Mouse (Mus musculus) heart, embryonic 16.5 days (tissue): ENCODE results near the gene Gfra1. TPM values are rescaled to one million over a fixed set of nuclear protein-coding genes. Genes with fewer than 3 reads are reported as not detected.

Source experiments
- ATAC-seq: fragments of 200-750 bp; cut with Nextera tagmentation; replicated peaks from 2 replicates; pipeline ENCODE4 v1.8.0; 2017; ENCODE audit warnings: moderate number of reproducible peaks; ENCODE audit not compliant: insufficient read depth, low FRiP score; ENCODE audit errors: extremely low read depth
- H3K27ac ChIP-seq: fragments of 300-500 bp; sonication (generic); 2 replicates; pipeline ENCODE4 v1.5.1; 2014; ENCODE audit warnings: mild to moderate bottlenecking, low read length, control low read depth, moderate library complexity
- H3K27me3 ChIP-seq: fragments of 300-500 bp; sonication (generic); 2 replicates; pipeline ENCODE4 v1.6.1; 2014; ENCODE audit warnings: low read length, mixed read lengths; ENCODE audit not compliant: control insufficient read depth, insufficient read depth
- H3K36me3 ChIP-seq: fragments of 300-500 bp; sonication (generic); 2 replicates; pipeline ENCODE4 v1.6.1; 2014; ENCODE audit not compliant: control insufficient read depth, insufficient read depth
- H3K4me1 ChIP-seq: fragments of 300-500 bp; sonication (generic); 2 replicates; pipeline ENCODE4 v1.6.1; 2014; ENCODE audit warnings: low read length, mixed read lengths; ENCODE audit not compliant: control insufficient read depth, insufficient read depth
- H3K4me2 ChIP-seq: fragments of 300-500 bp; sonication (generic); 2 replicates; pipeline ENCODE4 v1.6.1; 2014; ENCODE audit warnings: low read depth, mild to moderate bottlenecking, control low read depth, low read length
- H3K4me3 ChIP-seq: fragments of 300-500 bp; sonication (generic); 2 replicates; pipeline ENCODE4 v1.5.1; 2014; ENCODE audit warnings: mild to moderate bottlenecking, control low read depth, low read length
- H3K9ac ChIP-seq: fragments of 300-500 bp; sonication (generic); 2 replicates; pipeline ENCODE4 v1.6.1; 2014; ENCODE audit warnings: low read length, control low read depth
- H3K9me3 ChIP-seq: fragments of 300-500 bp; sonication (generic); replicated peaks from 2 replicates; pipeline ENCODE4 v1.6.1; 2016; ENCODE audit warnings: low read length; ENCODE audit not compliant: control insufficient read depth
- WGBS: fragments of 180-500 bp; shearing (Covaris S2); extraction: QIAGEN DNeasy Blood & Tissue Kit; methylation state at CpG from one replicate; pipeline ENCODE4 v1.1.7; 2014; 5-methylcytosine and 5-hydroxymethylcytosine counted together
- polyA plus RNA-seq: library from polyadenylated mRNA; unstranded; fragments of >200 nt; fragmentation: Nextera tagmentation; extraction: Ambion mirVana; gene quantifications from 2 replicates; pipeline ENCODE4 v1.2.1, GENCODE M21; 2015

Gfra1 gene
- polyA plus RNA-seq, 1 experiment from 2014 or later, result 13.1 TPM

DNA sequence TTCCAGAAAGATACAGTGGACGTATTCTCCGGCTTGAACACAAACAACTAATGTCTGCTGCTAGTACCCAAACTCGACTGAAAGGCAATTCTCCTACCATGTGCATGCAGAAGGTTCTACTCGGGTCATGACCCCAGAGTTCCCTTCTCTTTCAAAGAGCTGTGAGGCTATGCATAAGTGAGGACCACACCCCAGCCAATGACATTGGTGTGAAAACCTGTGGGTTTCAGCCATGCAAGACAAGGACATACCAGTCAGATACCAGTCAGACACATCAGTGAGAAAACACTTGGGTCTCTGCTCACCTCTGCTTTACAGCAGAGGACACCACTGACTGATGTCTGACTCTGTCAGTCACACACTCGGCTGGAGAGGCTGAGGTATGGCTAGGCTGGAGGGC lies 63.9 kb downstream of the Gfra1 start:
- ATAC-seq, result no peak

DNA sequence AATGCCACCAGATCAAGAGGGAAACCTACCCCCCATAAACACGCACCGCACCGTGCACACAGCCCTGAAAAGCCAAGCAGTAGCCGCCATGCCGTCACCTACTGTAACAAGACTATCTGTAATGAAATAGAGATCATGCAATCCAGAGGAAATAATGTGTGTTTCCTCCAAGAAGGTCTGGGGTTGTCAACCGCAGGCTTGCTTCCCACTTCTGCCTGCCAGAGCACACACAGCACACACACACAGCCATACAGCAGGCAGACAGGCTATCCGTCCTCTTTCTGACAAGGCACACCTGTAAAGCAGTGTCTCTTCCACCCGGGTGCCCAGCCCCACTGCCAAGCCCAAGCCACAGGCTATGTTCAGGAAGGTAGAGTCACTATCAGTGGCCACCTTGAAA lies 66.2 kb downstream of the Gfra1 start:
- Histone ChIP-seq H3K4me1 (no peaks in the 10 kb centered on the region), H3K4me3 (no peak overlapping the region), H3K9me3 (no peaks in the 10 kb centered on the region), H3K27ac (no peak overlapping the region), H3K36me3 (no peaks in the 10 kb centered on the region), H3K9ac (no peak overlapping the region), H3K27me3 (no peaks in the 10 kb centered on the region), H3K4me2 (no peak overlapping the region)
- no peak for ATAC-seq
- 83% methylated on average over 8 of the region's 8 CpGs for WGBS

More for the DNA sequence above, 63.9 kb downstream of the Gfra1 start:
- no peaks in the 10 kb centered on the region for H3K27me3 ChIP-seq
- H3K9me3 ChIP-seq, result no peaks in the 10 kb centered on the region
- WGBS, result 70% methylated on average over 5 of the region's 5 CpGs
- no peak overlapping the region for H3K4me2 ChIP-seq
- no peaks in the 10 kb centered on the region for H3K36me3 ChIP-seq
- no peak overlapping the region for H3K27ac ChIP-seq
- no peak overlapping the region for H3K4me3 ChIP-seq
- no peak overlapping the region for H3K9ac ChIP-seq
- H3K4me1 ChIP-seq, result no peaks in the 10 kb centered on the region

DNA sequence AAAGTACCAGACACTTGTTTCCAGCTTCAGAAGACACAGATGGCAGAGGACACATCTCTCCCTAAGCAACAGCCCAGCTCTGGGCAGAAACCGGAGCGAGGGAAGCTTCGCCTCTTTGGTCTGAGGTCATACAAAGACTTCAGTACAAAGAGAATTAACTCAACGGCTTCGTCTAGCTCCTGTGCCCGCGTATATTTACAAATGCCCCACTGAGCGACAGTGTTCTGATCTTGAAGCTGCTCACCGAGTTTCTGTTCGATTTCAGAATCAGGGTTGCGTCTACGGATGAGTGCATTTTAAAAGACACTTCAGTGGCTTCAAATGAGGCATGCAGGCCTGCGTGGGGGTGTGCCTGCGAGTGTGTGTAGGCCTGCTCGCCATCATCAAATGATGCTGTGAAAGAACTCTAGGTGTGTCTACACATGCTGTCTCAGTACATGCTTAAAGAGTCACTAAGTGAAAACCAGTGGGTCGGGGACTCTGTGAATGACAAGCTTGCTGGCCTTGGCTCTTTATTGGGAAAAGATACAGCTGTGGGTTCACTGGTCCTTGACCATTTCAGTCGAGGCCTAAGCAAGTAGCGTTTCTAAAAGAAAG lies 66.8 kb downstream of the Gfra1 start:
- WGBS, result 88% methylated on average over 18 of the region's 18 CpGs
- no peak overlapping the region for H3K9ac ChIP-seq
- no peak overlapping the region for H3K4me3 ChIP-seq
- H3K27ac ChIP-seq, result no peak overlapping the region
- H3K4me2 ChIP-seq, result no peak overlapping the region
- no peaks in the 10 kb centered on the region for H3K9me3 ChIP-seq
- H3K36me3 ChIP-seq, result no peaks in the 10 kb centered on the region
- H3K4me1 ChIP-seq, result no peaks in the 10 kb centered on the region
- H3K27me3 ChIP-seq, result no peaks in the 10 kb centered on the region
- ATAC-seq, result no peak

DNA sequence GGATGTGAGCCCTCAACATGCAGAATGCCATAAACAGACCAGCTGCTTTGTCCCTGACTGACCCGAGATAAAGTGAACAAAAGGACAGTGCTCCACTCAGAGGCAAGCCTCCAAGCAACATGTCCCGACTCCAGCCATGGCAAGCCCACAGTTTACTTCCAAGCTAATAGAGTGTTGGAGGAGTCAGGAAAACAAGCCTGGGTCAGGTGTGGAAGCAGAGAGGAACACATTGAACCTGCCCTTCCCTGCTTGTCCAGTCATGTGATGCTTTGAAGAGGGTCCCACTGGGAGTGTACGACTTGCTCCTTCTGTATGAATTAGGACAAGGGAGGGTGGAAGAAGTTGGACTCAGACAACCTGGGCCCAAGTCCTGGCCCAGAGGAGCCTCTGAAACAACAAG lies 72.4 kb downstream of the Gfra1 start:
- WGBS, result 54% methylated on average over 3 of the region's 3 CpGs
- H3K4me3 ChIP-seq, result no peak overlapping the region
- H3K4me2 ChIP-seq, result no peak overlapping the region
- H3K9me3 ChIP-seq, result no peaks in the 10 kb centered on the region
- no peak overlapping the region for H3K27ac ChIP-seq
- no peak overlapping the region for H3K9ac ChIP-seq
- no peaks in the 10 kb centered on the region for H3K27me3 ChIP-seq
- H3K36me3 ChIP-seq, result no peaks in the 10 kb centered on the region
- H3K4me1 ChIP-seq, result no peaks in the 10 kb centered on the region
- no peak for ATAC-seq

DNA sequence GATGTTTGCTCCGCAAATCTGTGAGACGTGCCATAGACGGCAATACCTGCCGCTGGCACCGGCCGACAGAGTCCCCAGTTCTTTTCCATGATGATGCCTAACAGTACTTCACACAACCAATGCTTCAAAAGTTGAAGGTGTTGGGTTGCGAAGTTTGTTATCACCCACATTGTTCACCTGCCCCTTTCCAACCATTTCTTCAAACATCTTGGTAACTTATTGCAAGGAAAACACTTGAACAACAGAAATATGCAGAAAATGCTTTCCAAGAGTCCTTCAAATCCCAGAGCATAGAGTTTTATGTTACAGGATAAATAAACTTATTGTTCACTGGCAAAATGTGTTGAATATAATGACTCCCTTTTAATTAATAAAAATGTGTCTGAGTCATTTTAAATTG lies 73.2 kb downstream of the Gfra1 start:
- no peaks in the 10 kb centered on the region for H3K27me3 ChIP-seq
- H3K27ac ChIP-seq, result no peak overlapping the region
- no peak overlapping the region for H3K4me2 ChIP-seq
- H3K4me3 ChIP-seq, result no peak overlapping the region
- H3K9ac ChIP-seq, result no peak overlapping the region
- no peaks in the 10 kb centered on the region for H3K9me3 ChIP-seq
- H3K4me1 ChIP-seq, result 0 out of 2 replicates have a peak, but pooled peaks cover 3% of the 10 kb centered on the region
- WGBS, result 88% methylated on average over 7 of the region's 7 CpGs
- no peaks in the 10 kb centered on the region for H3K36me3 ChIP-seq
- ATAC-seq, result no peak

DNA sequence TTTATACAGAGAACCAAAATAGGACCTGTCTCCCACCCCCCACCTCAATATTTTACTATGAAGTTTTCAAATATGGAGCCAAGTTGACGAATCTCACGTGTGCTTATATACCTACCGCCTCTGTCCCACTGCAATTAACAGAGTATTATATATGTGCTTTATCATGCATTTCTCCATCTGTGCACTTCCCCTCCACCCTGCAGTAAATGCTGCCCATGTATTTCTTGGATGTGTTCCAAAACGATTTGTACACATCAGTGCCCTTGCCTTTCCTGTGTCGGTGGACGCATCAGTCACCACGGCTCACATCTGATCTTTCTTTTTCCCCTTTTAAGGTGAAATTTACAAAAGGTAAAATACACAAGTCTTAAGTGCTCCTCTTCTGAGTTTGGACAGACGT lies 77.7 kb downstream of the Gfra1 start:
- Histone ChIP-seq H3K27me3 (no peaks in the 10 kb centered on the region), H3K4me2 (no peak overlapping the region), H3K36me3 (no peaks in the 10 kb centered on the region), H3K27ac (no peak overlapping the region), H3K4me1 (0 out of 2 replicates have a peak, but pooled peaks cover 4% of the 10 kb centered on the region), H3K9ac (no peak overlapping the region), H3K9me3 (no peaks in the 10 kb centered on the region), H3K4me3 (no peak overlapping the region)
- 52% methylated on average over 8 of the region's 8 CpGs for whole genome bisulfite sequencing
- ATAC-seq, result no peak

DNA sequence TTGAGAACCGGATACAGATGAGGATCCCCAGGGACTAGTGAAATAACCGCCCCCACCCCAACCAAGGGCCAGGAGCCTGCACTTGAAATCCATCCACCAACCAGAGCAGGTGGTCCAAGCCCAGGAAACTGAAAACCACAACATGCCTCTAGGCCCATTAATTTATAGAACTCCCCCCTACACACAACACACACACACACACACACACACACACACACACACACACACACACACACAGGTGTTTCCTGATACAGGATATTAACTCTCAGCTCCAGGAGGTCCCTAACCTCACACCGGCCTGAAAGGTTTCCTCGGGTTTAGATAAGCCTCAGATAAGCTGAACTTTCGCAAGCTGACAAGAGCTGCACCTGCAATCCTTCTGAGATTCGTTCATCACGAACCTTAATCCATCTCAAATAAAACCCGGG lies 79.0 kb downstream of the Gfra1 start:
- Histone ChIP-seq H3K4me1 (0 out of 2 replicates have a peak, but pooled peaks cover 4% of the 10 kb centered on the region), H3K36me3 (no peaks in the 10 kb centered on the region), H3K4me3 (no peak overlapping the region), H3K27ac (no peak overlapping the region), H3K4me2 (no peak overlapping the region), H3K9me3 (no peaks in the 10 kb centered on the region), H3K27me3 (no peaks in the 10 kb centered on the region), H3K9ac (no peak overlapping the region)
- WGBS, result 50% methylated on average over 8 of the region's 8 CpGs
- ATAC-seq, result peak; percentile 69

DNA sequence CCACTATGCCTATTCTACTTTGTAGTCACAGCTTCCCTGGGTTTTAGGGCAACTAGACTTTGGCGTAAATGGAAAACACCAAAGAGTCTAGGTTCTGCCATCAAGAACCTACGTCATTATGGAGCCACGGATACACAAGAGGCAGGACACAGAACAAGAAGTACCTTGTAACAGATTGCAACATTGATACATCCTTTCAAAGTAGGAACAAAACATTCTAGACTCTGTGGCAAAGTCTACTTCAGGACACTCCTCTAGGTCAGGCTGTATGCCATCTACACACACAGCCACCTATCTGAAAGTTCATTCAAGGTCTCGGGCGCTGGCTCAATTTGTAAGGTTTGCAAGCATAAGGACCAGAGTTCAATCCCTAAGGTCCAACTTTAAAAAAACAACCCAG lies 81.1 kb downstream of the Gfra1 start:
- no peak for ATAC-seq
- Histone ChIP-seq H3K4me1 (0 out of 2 replicates have a peak, but pooled peaks cover 4% of the 10 kb centered on the region), H3K27ac (no peak overlapping the region), H3K4me3 (no peak overlapping the region), H3K36me3 (no peaks in the 10 kb centered on the region), H3K9ac (no peak overlapping the region), H3K9me3 (no peaks in the 10 kb centered on the region), H3K4me2 (no peak overlapping the region), H3K27me3 (no peaks in the 10 kb centered on the region)
- 95% methylated on average over 5 of the region's 5 CpGs for WGBS

DNA sequence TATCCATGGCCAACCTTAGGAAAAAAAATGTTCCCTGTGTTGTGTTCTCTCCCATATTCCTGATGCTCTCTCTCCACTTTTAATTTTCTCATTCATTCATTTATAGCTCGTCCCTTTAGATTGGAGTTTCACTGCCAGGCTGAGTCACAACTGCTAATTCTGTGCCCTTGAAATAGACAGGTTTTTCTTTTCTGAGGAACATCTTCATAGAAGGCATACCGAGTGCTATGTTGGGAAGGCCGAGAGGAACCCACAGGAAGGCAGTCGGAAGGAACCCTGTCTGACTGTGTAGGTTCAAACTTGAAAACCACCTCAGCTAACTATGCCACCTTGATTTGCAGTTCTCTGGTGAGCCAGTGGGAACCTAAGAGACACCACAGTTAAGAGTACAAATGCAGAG lies 81.6 kb downstream of the Gfra1 start:
- Histone ChIP-seq H3K4me2 (no peak overlapping the region), H3K27ac (no peak overlapping the region), H3K27me3 (no peaks in the 10 kb centered on the region), H3K9ac (no peak overlapping the region), H3K4me3 (no peak overlapping the region), H3K9me3 (no peaks in the 10 kb centered on the region), H3K36me3 (no peaks in the 10 kb centered on the region), H3K4me1 (0 out of 2 replicates have a peak, but pooled peaks cover 4% of the 10 kb centered on the region)
- 91% methylated on average over 4 of the region's 4 CpGs for WGBS
- no peak for ATAC-seq
